Mouse (Mus musculus): ENCODE results near the gene Supt3.
A peak's percentile ranks its signal among the peaks of the same experiment; 100 is the strongest.

Gene Supt3

GRCm38 (mm10) chr17:44776738-44777270 is at the start of gene Supt3:
Supt3 (plus strand) TSS chr17:44777152.
- peak; percentile 99 for DNase-seq (ENCODE audit: low spot score)

- no peak for DNase-seq (ENCODE audit: low spot score)
Observed at GRCm38 (mm10) chr17:44727675-44728074, 49.3 kb upstream of the Supt3 start.

- no peak for DNase-seq (ENCODE audit: low spot score)
Observed at GRCm38 (mm10) chr17:44728464-44728863, 48.5 kb upstream of the Supt3 start.

- no peak for DNase-seq (ENCODE audit: low spot score)
Observed at GRCm38 (mm10) chr17:44733544-44734310, 43.2 kb upstream of the Supt3 start.

- DNase-seq (ENCODE audit: low spot score), result peak; percentile 49
Observed at GRCm38 (mm10) chr17:44734501-44735222, 42.3 kb upstream of the Supt3 start.

- DNase-seq (ENCODE audit: low spot score), result peak; percentile 59
Observed at GRCm38 (mm10) chr17:44735223-44735990, 41.5 kb upstream of the Supt3 start.

GRCm38 (mm10) chr17:44735991-44736561 is 40.9 kb upstream of the Supt3 start:
- peak; percentile 70 for DNase-seq (ENCODE audit: low spot score)

- no peak for DNase-seq (ENCODE audit: low spot score)
Observed at GRCm38 (mm10) chr17:44737275-44738120, 39.5 kb upstream of the Supt3 start.

GRCm38 (mm10) chr17:44738121-44738637 is 38.8 kb upstream of the Supt3 start:
- DNase-seq (ENCODE audit: low spot score), result no peak

- no peak for DNase-seq (ENCODE audit: low spot score)
Observed at GRCm38 (mm10) chr17:44742246-44742645, 34.7 kb upstream of the Supt3 start.

- no peak for DNase-seq (ENCODE audit: low spot score)
Observed at GRCm38 (mm10) chr17:44743780-44744179, 33.2 kb upstream of the Supt3 start.

GRCm38 (mm10) chr17:44745378-44745777 is 31.6 kb upstream of the Supt3 start:
- DNase-seq (ENCODE audit: low spot score), result no peak

GRCm38 (mm10) chr17:44766318-44766717 is 10.6 kb upstream of the Supt3 start:
- DNase-seq (ENCODE audit: low spot score), result no peak

GRCm38 (mm10) chr17:44766975-44767374 is 10.0 kb upstream of the Supt3 start:
- DNase-seq (ENCODE audit: low spot score), result no peak

GRCm38 (mm10) chr17:44767375-44767774 is 9.6 kb upstream of the Supt3 start:
- DNase-seq (ENCODE audit: low spot score), result no peak

- DNase-seq (ENCODE audit: low spot score), result no peak
Observed at GRCm38 (mm10) chr17:44768522-44768921, 8.4 kb upstream of the Supt3 start.

GRCm38 (mm10) chr17:44770871-44771270 is 6.1 kb upstream of the Supt3 start:
- DNase-seq (ENCODE audit: low spot score), result no peak

- DNase-seq (ENCODE audit: low spot score), result no peak
Observed at GRCm38 (mm10) chr17:44772576-44772975, 4.4 kb upstream of the Supt3 start.

- DNase-seq (ENCODE audit: low spot score), result peak; percentile 82
Observed at GRCm38 (mm10) chr17:44777337-44777804, 419 bp downstream of the Supt3 start.

- DNase-seq (ENCODE audit: low spot score), result no peak
Observed at GRCm38 (mm10) chr17:44778141-44778540, 1.2 kb downstream of the Supt3 start.

- no peak for DNase-seq (ENCODE audit: low spot score)
Observed at GRCm38 (mm10) chr17:44780353-44780752, 3.4 kb downstream of the Supt3 start.

Measured in testis, postnatal 10 days (tissue).